Mouse (Mus musculus) CH12.LX (cell line): Measurements from ENCODE around the gene Srbd1. TPM values are rescaled to one million over a fixed set of nuclear protein-coding genes. Genes with fewer than 3 reads are reported as not detected.

Source experiments
- DNase-seq: peaks from one replicate; pipeline ENCODE4 v3.0.0-alpha.2; 2013; ENCODE audit errors: extremely low read depth
- H3K27ac ChIP-seq: 2 replicates; pipeline ENCODE4 v1.5.1; 2012; ENCODE audit warnings: low read depth, mild to moderate bottlenecking, control low read depth, moderate library complexity; ENCODE audit not compliant: insufficient read depth
- H3K27me3 ChIP-seq: replicated peaks from 2 replicates; pipeline ENCODE3; 2012; ENCODE audit warnings: inconsistent platforms
- H3K36me3 ChIP-seq, 2 experiments: replicated peaks in 1 of 2; 2 replicates each; pipeline versions ENCODE3 to v1.6.1; 2012; ENCODE audit warnings: inconsistent platforms in 1 of 2, low read length in 1 of 2, mild to moderate bottlenecking in 1 of 2, mixed read lengths in 1 of 2, moderate library complexity in 1 of 2; ENCODE audit not compliant: control insufficient read depth in 1 of 2, insufficient read depth in 1 of 2
- H3K4me1 ChIP-seq, 2 experiments: 2 replicates each; pipeline ENCODE4 v1.6.1; 2012; ENCODE audit warnings: inconsistent platforms in 1 of 2, moderate library complexity in 1 of 2; ENCODE audit not compliant: insufficient read depth in 2 of 2, control insufficient read depth in 1 of 2
- H3K4me2 ChIP-seq: 2 replicates; pipeline ENCODE4 v1.6.1; 2012; ENCODE audit warnings: low read depth, mild to moderate bottlenecking, control low read depth; ENCODE audit not compliant: poor library complexity, insufficient read depth, severe bottlenecking
- H3K4me3 ChIP-seq, 3 experiments: fragments of 150-350 bp in 1 of 3; sonication (generic) in 1 of 3; replicated peaks in 1 of 3; 2 replicates each; pipeline versions ENCODE3 to v1.5.1; 2011 to 2012; ENCODE audit warnings: low read depth in 2 of 3, low read length in 2 of 3, mild to moderate bottlenecking in 2 of 3, moderate library complexity in 2 of 3, control low read depth in 1 of 3, improper control_type of control experiment in 1 of 3, inconsistent platforms in 1 of 3, mixed read lengths in 1 of 3; ENCODE audit not compliant: poor library complexity in 1 of 3
- H3K79me2 ChIP-seq: replicated peaks from 2 replicates; pipeline ENCODE4 v1.6.1; 2012; ENCODE audit warnings: mild to moderate bottlenecking, moderate library complexity; ENCODE audit not compliant: control insufficient read depth, poor library complexity, insufficient read depth, severe bottlenecking; ENCODE audit errors: extremely low read depth
- H3K9ac ChIP-seq: 2 replicates; pipeline ENCODE4 v1.6.1; 2012; ENCODE audit warnings: low read depth, mild to moderate bottlenecking, control low read depth, moderate library complexity; ENCODE audit not compliant: insufficient read depth
- H3K9me3 ChIP-seq: replicated peaks from 2 replicates; pipeline ENCODE3; 2012; ENCODE audit warnings: low read length, inconsistent platforms, mixed read lengths
- BHLHE40 ChIP-seq: IDR thresholded peaks from 2 replicates; pipeline ENCODE4 v1.6.1; 2011; ENCODE audit warnings: mild to moderate bottlenecking, low read depth, low read length, improper control_type of control experiment
- CHD1 ChIP-seq: IDR thresholded peaks from 2 replicates; pipeline ENCODE4 v1.6.1; 2012; ENCODE audit warnings: low read depth, low read length, improper control_type of control experiment, inconsistent platforms
- CHD2 ChIP-seq: IDR thresholded peaks from 2 replicates; pipeline ENCODE4 v1.6.1; 2011; ENCODE audit warnings: low read length, improper control_type of control experiment
- CTCF ChIP-seq, 2 experiments: IDR thresholded peaks in 1 of 2; conservative IDR thresholded peaks in 1 of 2; 2 replicates each; pipeline ENCODE4 v1.5.1; 2011 to 2012; ENCODE audit warnings: low read depth in 2 of 2, low read length in 2 of 2, improper control_type of control experiment in 1 of 2, inconsistent platforms in 1 of 2, mild to moderate bottlenecking in 1 of 2, moderate library complexity in 1 of 2
- ELF1 ChIP-seq: IDR thresholded peaks from 2 replicates; pipeline ENCODE4 v1.6.1; 2014; ENCODE audit warnings: low read depth, mild to moderate bottlenecking, inconsistent platforms, low read length, improper control_type of control experiment
- ETS1 ChIP-seq: conservative IDR thresholded peaks from 2 replicates; pipeline ENCODE4 v1.6.1; 2012; ENCODE audit warnings: low read depth, mild to moderate bottlenecking, inconsistent platforms, low read length, improper control_type of control experiment, moderate library complexity
- HCFC1 ChIP-seq: IDR thresholded peaks from 2 replicates; pipeline ENCODE4 v1.6.1; 2012; ENCODE audit warnings: low read depth, mild to moderate bottlenecking, inconsistent platforms, low read length, improper control_type of control experiment
- JUN ChIP-seq: IDR thresholded peaks from 2 replicates; pipeline ENCODE4 v1.6.1; 2011; ENCODE audit warnings: low read depth, mild to moderate bottlenecking, low read length, improper control_type of control experiment, moderate library complexity; ENCODE audit not compliant: insufficient read depth
- JUND ChIP-seq: conservative IDR thresholded peaks from 2 replicates; pipeline ENCODE4 v1.6.1; 2011; ENCODE audit warnings: low read depth, low read length, improper control_type of control experiment
- KAT2A ChIP-seq: IDR thresholded peaks from 2 replicates; pipeline ENCODE4 v1.6.1; 2012; ENCODE audit warnings: low read length, improper control_type of control experiment, inconsistent platforms; ENCODE audit not compliant: insufficient replicate concordance
- MAFK ChIP-seq: IDR thresholded peaks from 2 replicates; pipeline ENCODE4 v1.6.1; 2011; ENCODE audit warnings: low read length, improper control_type of control experiment; ENCODE audit not compliant: insufficient replicate concordance
- MAX ChIP-seq: IDR thresholded peaks from 2 replicates; pipeline ENCODE4 v1.6.1; 2011; ENCODE audit warnings: low read length, improper control_type of control experiment
- MAZ ChIP-seq: IDR thresholded peaks from 2 replicates; pipeline ENCODE4 v1.6.1; 2012; ENCODE audit warnings: low read depth, mild to moderate bottlenecking, inconsistent platforms, low read length, improper control_type of control experiment, moderate library complexity
- MEF2A ChIP-seq: IDR thresholded peaks from 2 replicates; pipeline ENCODE4 v1.6.1; 2014; ENCODE audit warnings: low read depth, mild to moderate bottlenecking, inconsistent platforms, low read length, improper control_type of control experiment, borderline replicate concordance
- MXI1 ChIP-seq: IDR thresholded peaks from 2 replicates; pipeline ENCODE4 v1.6.1; 2011; ENCODE audit warnings: mild to moderate bottlenecking, low read depth, low read length, improper control_type of control experiment
- RCOR1 ChIP-seq: conservative IDR thresholded peaks from 2 replicates; pipeline ENCODE4 v1.6.1; 2012; ENCODE audit warnings: low read depth, mild to moderate bottlenecking, inconsistent platforms, low read length, improper control_type of control experiment
- SMC3 ChIP-seq: IDR thresholded peaks from 2 replicates; pipeline ENCODE4 v1.6.1; 2011; ENCODE audit warnings: low read depth, low read length, improper control_type of control experiment
- TBP ChIP-seq: conservative IDR thresholded peaks from 2 replicates; pipeline ENCODE4 v1.6.1; 2011; ENCODE audit warnings: low read depth, low read length, improper control_type of control experiment
- UBTF ChIP-seq: IDR thresholded peaks from 2 replicates; pipeline ENCODE4 v1.6.1; 2012; ENCODE audit warnings: low read depth, mild to moderate bottlenecking, inconsistent platforms, low read length, improper control_type of control experiment, moderate library complexity
- USF1 ChIP-seq: IDR thresholded peaks from 2 replicates; pipeline ENCODE4 v1.6.1; 2014; ENCODE audit warnings: low read depth, mild to moderate bottlenecking, inconsistent platforms, low read length, improper control_type of control experiment
- ZC3H11A ChIP-seq: IDR thresholded peaks from 2 replicates; pipeline ENCODE4 v1.6.1; 2012; ENCODE audit warnings: low read depth, mild to moderate bottlenecking, inconsistent platforms, low read length, improper control_type of control experiment
- ZKSCAN1 ChIP-seq: IDR thresholded peaks from 2 replicates; pipeline ENCODE4 v1.6.1; 2012; ENCODE audit warnings: low read depth, inconsistent platforms, low read length, improper control_type of control experiment, borderline replicate concordance
- ZNF384 ChIP-seq: IDR thresholded peaks from 2 replicates; pipeline ENCODE4 v1.6.1; 2012; ENCODE audit warnings: low read depth, low read length, improper control_type of control experiment, inconsistent platforms
- dilution Hi-C: fragments of 300-500 bp; cut with MboI; formaldehyde crosslinking; loops from 2 replicates; pipeline ENCODE4 v1.14.3; 2020; ENCODE audit warnings: low sequenced_read_pairs; ENCODE audit not compliant: extremely low pct_unique_long_range_greater_than_20kb, extremely low pct_ligation_motif_present
- in situ Hi-C: fragments of 300-500 bp; cut with MboI; formaldehyde crosslinking; loops from 3 replicates; pipeline ENCODE4 v1.14.3; 2019; ENCODE audit warnings: low sequenced_read_pairs, low pct_ligation_motif_present, low pct_unique_long_range_greater_than_20kb, mixed read lengths
- polyA plus RNA-seq: library from polyadenylated mRNA; unstranded; fragments of >175 nt; gene quantifications from 2 replicates; pipeline ENCODE4 v1.2.1, GENCODE M21; 2012; ENCODE audit warnings: low read depth; ENCODE audit not compliant: insufficient read length
- total RNA-seq, 2 experiments: library from RNA; depleted of rRNA; stranded (reverse); fragments of 300-350 nt in 1 of 2; fragments of >200 nt in 1 of 2; gene quantifications; 2 replicates each; pipeline ENCODE4 v1.2.3; 2012 to 2014

The Srbd1 gene
- total and polyA plus RNA-seq, 3 experiments, result 21.5 to 34.5 (median 24.8) TPM

DNA sequence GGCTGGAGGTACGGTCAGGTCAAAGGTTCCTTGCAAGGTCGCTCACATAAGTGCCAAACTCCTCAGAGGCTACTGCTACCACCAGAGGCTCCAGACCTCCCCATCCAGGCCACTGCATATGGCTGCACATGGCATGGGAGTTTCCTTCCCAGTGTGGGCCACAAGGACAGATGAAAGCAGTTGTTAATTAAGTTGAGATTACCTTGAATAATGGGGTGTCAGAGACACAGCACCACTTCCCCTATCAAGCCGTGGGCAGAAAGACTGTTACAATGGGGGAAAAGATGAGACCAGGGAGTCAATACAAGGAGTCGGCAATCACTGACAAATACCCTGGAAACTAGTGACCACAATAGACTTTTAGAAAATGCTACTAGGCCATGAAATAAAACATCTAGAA lies 122.6 kb downstream of the Srbd1 start:
- no peaks in the 10 kb centered on the region for H3K27me3 ChIP-seq
- H3K9me3 ChIP-seq, result no peaks in the 10 kb centered on the region
- no peak overlapping the region for H3K27ac ChIP-seq
- no peak overlapping the region for H3K9ac ChIP-seq
- H3K4me1 ChIP-seq, result peaks cover 0 to 15% of the 10 kb centered on the region in 2 experiments; a peak in 2 of 4 replicates
- TF ChIP-seq ELF1 (no peak), USF1 (no peak), KAT2A (no peak), MAX (no peak), ZNF384 (no peak), SMC3 (no peak)
- peaks cover 0 to 27% of the 10 kb centered on the region in 2 experiments for H3K36me3 ChIP-seq
- no peak overlapping the region for H3K4me2 ChIP-seq
- DNase-seq, result no peak
- in situ Hi-C loops, result no loop called here
- H3K79me2 ChIP-seq, result no peaks in the 10 kb centered on the region
- no peak overlapping the region for H3K4me3 ChIP-seq
- dilution Hi-C loops, result no loop called here

DNA sequence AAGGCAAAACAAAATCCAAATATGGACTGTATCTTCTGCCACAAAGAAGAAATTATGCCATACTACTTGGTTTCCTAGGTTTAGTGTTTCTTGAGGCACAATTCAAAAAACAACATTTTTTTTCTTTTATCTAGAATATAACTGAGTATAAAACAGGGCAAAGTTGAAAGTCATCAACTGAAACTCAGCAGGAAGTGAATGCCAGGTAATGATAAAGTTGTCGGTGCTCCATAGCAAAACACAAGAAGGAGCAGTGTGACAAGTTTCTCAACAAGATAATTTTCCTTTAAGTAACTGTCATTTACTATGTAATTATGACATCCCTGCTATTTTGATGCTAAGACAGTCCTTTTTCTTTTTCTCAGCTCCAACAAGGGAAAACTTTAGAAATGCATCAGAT lies 123.2 kb downstream of the Srbd1 start:
- DNase-seq, result no peak
- H3K4me2 ChIP-seq, result no peak overlapping the region
- H3K4me1 ChIP-seq, result peaks cover 0 to 10% of the 10 kb centered on the region in 2 experiments; a peak in 2 of 4 replicates
- H3K4me3 ChIP-seq, result no peak overlapping the region
- dilution Hi-C loops (no loop called here), in situ Hi-C loops (no loop called here)
- H3K79me2 ChIP-seq, result no peaks in the 10 kb centered on the region
- no peaks in the 10 kb centered on the region for H3K9me3 ChIP-seq
- no peak for TF ChIP-seq ZKSCAN1
- H3K27ac ChIP-seq, result no peak overlapping the region
- peaks cover 0 to 25% of the 10 kb centered on the region in 2 experiments for H3K36me3 ChIP-seq
- H3K9ac ChIP-seq, result no peak overlapping the region
- no peaks in the 10 kb centered on the region for H3K27me3 ChIP-seq

DNA sequence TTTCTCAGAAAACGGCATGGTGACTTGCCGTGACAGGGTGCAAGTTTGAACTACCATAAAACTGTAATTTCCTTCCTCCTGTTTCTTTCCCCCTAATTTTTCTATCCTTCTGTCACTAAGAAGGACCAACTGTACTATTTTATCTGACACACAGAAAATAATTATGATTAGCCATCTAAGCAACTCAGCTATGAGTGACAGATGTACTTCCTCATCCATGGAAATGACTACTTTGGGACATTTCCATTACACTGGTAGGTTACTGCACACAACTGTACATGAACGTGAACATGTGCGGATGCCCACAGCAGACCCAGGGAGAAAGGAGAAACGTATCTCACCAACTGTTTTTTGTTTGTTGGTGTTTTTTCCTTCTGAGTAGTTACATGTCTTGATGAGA lies 123.7 kb downstream of the Srbd1 start:
- H3K4me1 ChIP-seq, result peaks cover 0 to 4% of the 10 kb centered on the region in 2 experiments; a peak in 2 of 4 replicates

More for the DNA sequence above, 123.7 kb downstream of the Srbd1 start:
- Histone ChIP-seq H3K27ac (no peak overlapping the region), H3K27me3 (no peaks in the 10 kb centered on the region), H3K36me3 (peaks cover 0 to 24% of the 10 kb centered on the region in 2 experiments), H3K4me3 (no peak overlapping the region), H3K9me3 (no peaks in the 10 kb centered on the region)
- in situ Hi-C loops (no loop called here), dilution Hi-C loops (no loop called here)
- no peak for DNase-seq
- TF ChIP-seq JUN (no peak), ETS1 (no peak), BHLHE40 (no peak), MAX (no peak), MAFK (no peak), UBTF (no peak), ZKSCAN1 (no peak), MAZ (no peak), RCOR1 (no peak), CHD1 (no peak), JUND (no peak), CHD2 (no peak), ZNF384 (no peak), SMC3 (no peak), HCFC1 (no peak), CTCF (conservative IDR thresholded peaks at IDR 0.05 in 1 of 2, IDR thresholded peaks at IDR 0.05 in 1 of 2; ENCODE audit: low read depth in 2 of 2, low read length in 2 of 2) (no peak), TBP (no peak), MXI1 (no peak), ZC3H11A (no peak), MEF2A (no peak)
- TF ChIP-seq, all 38 proteins: peak for 0
- no peaks in the 10 kb centered on the region for H3K79me2 ChIP-seq
- H3K4me2 ChIP-seq, result no peak overlapping the region
- H3K9ac ChIP-seq, result no peak overlapping the region
